Mouse (Mus musculus) heart, postnatal 0 days (tissue): ENCODE data around the gene Tpm3.

Experiments used
- CTCF ChIP-seq: IDR thresholded peaks from 2 replicates; pipeline ENCODE4 v1.5.1; 2016; ENCODE audit warnings: antibody characterized with exemption, control low read depth, low read depth
- EP300 ChIP-seq: IDR thresholded peaks from 2 replicates; pipeline ENCODE4 v1.6.1; 2016; ENCODE audit warnings: antibody characterized with exemption, low read depth

GRCm38 (mm10) chr3:90137606-90138005 is 65.2 kb downstream of the Tpm3 start:
- no peak for TF ChIP-seq CTCF
- TF ChIP-seq EP300 = no peak
